Mouse (Mus musculus) CD8-positive naive resting alpha-beta T cell, adult 2 months (primary cell): Measurements from ENCODE around the gene Nucks1.
A peak's percentile ranks its signal among the peaks of the same experiment; 100 is the strongest.

Source experiments
- DNase-seq, 2 experiments: peaks; one replicate each; pipeline ENCODE4 v3.0.0; 2022; ENCODE audit warnings: low read depth in 2 of 2, low spot score in 2 of 2

Gene Nucks1

GRCm38 (mm10) chr1:131964580-131964979 lies 54.2 kb downstream of the Nucks1 start:
- no peak for DNase-seq

- DNase-seq: no peak
Measured at GRCm38 (mm10) chr1:131965818-131966217, 55.5 kb downstream of the Nucks1 start.

- no peak for DNase-seq
Measured at GRCm38 (mm10) chr1:131967336-131967735, 57.0 kb downstream of the Nucks1 start.

- DNase-seq: no peak
Measured at GRCm38 (mm10) chr1:131968556-131968955, 58.2 kb downstream of the Nucks1 start.

- no peak for DNase-seq
Measured at GRCm38 (mm10) chr1:131968983-131969382, 58.6 kb downstream of the Nucks1 start.

- DNase-seq: no peak
Measured at GRCm38 (mm10) chr1:131969825-131970224, 59.5 kb downstream of the Nucks1 start.

- no peak for DNase-seq
Measured at GRCm38 (mm10) chr1:131970322-131970660, 60.0 kb downstream of the Nucks1 start.

- no peak for DNase-seq
Measured at GRCm38 (mm10) chr1:131970661-131971520, 60.6 kb downstream of the Nucks1 start.

GRCm38 (mm10) chr1:131971771-131972497 lies 61.6 kb downstream of the Nucks1 start:
- DNase-seq: no peak

- DNase-seq: no peak
Measured at GRCm38 (mm10) chr1:131972498-131973334, 62.4 kb downstream of the Nucks1 start.

- no peak for DNase-seq
Measured at GRCm38 (mm10) chr1:131973991-131974390, 63.7 kb downstream of the Nucks1 start.

GRCm38 (mm10) chr1:131976886-131977285 lies 66.6 kb downstream of the Nucks1 start:
- DNase-seq: no peak

GRCm38 (mm10) chr1:131980471-131980870 lies 70.1 kb downstream of the Nucks1 start:
- DNase-seq: no peak

GRCm38 (mm10) chr1:131981378-131982013 lies 71.2 kb downstream of the Nucks1 start:
- DNase-seq: peak; percentile 44 to 46

- peak; percentile 75 to 82 for DNase-seq
Measured at GRCm38 (mm10) chr1:131982907-131983306, 72.6 kb downstream of the Nucks1 start.

GRCm38 (mm10) chr1:131983806-131984205 lies 73.5 kb downstream of the Nucks1 start:
- no peak for DNase-seq
